In genomic region chr5:122652506-122652905, GRCm38 (mm10) we compare ENCODE assay signal across 8 mouse cellular contexts. TPM values are rescaled to one million over a fixed set of nuclear protein-coding genes. Genes with fewer than 3 reads are reported as not detected.
DNase-seq lines count a peak whose midpoint lies in the region; ATAC-seq and TF ChIP-seq lines count a peak whose summit lies in the region.

No protein-coding gene starts in this region.

- H3K27me3 ChIP-seq in hindbrain, embryonic 10.5 days (ENCODE audit: insufficient read depth, poor library complexity, severe bottlenecking), result peaks cover 6% of the 10 kb centered on the region; the same call in 1 of the 2 replicates
- no peaks in the 10 kb centered on the region for H3K27me3 ChIP-seq in hindbrain, embryonic 13.5 days
- H3K27me3 ChIP-seq in midbrain, embryonic 15.5 days (replicated peaks), result no peaks in the 10 kb centered on the region
- H3K27me3 ChIP-seq in kidney, embryonic 16.5 days (ENCODE audit: insufficient read depth, low read length), result no peaks in the 10 kb centered on the region
- no peaks in the 10 kb centered on the region for H3K27me3 ChIP-seq in lung, postnatal 0 days (replicated peaks; ENCODE audit: insufficient read depth, low read length)

- H3K27ac ChIP-seq in hindbrain, embryonic 10.5 days, result peak overlapping the region; percentile 78
- no peak overlapping the region; the same call in 1 of the 2 replicates for H3K27ac ChIP-seq in hindbrain, embryonic 13.5 days
- peak overlapping the region; percentile 84 for H3K27ac ChIP-seq in midbrain, embryonic 15.5 days
- no peak overlapping the region for H3K27ac ChIP-seq in kidney, embryonic 16.5 days (ENCODE audit: low read length)
- H3K27ac ChIP-seq in lung, postnatal 0 days (ENCODE audit: low read length), result no peak overlapping the region

- peaks cover 31% of the 10 kb centered on the region for H3K4me1 ChIP-seq in hindbrain, embryonic 10.5 days (replicated peaks)
- peaks cover 27% of the 10 kb centered on the region for H3K4me1 ChIP-seq in hindbrain, embryonic 13.5 days (replicated peaks)
- peaks cover 26% of the 10 kb centered on the region for H3K4me1 ChIP-seq in midbrain, embryonic 15.5 days
- peaks cover 13% of the 10 kb centered on the region for H3K4me1 ChIP-seq in kidney, embryonic 16.5 days (ENCODE audit: insufficient read depth, low read length)
- 0 out of 2 replicates have a peak, but pooled peaks cover 6% of the 10 kb centered on the region for H3K4me1 ChIP-seq in lung, postnatal 0 days (ENCODE audit: insufficient read depth, low read depth, low read length)

- TF ChIP-seq EP300 in lung, postnatal 0 days (IDR thresholded peaks at IDR 0.05), result no peak

- no peak for ATAC-seq in hindbrain, embryonic 13.5 days (ENCODE audit: low FRiP score)
- ATAC-seq in midbrain, embryonic 15.5 days (replicated peaks), result no peak
- ATAC-seq in kidney, embryonic 16.5 days (ENCODE audit: low FRiP score, low TSS enrichment), result no peak
- no peak for ATAC-seq in lung, postnatal 0 days

- H3K9me3 ChIP-seq in hindbrain, embryonic 10.5 days, result no peaks in the 10 kb centered on the region
- H3K9me3 ChIP-seq in hindbrain, embryonic 13.5 days, result no peaks in the 10 kb centered on the region
- no peaks in the 10 kb centered on the region for H3K9me3 ChIP-seq in midbrain, embryonic 15.5 days
- no peaks in the 10 kb centered on the region for H3K9me3 ChIP-seq in kidney, embryonic 16.5 days (ENCODE audit: low read length)
- no peaks in the 10 kb centered on the region for H3K9me3 ChIP-seq in lung, postnatal 0 days (ENCODE audit: low read length)

- H3K9ac ChIP-seq in hindbrain, embryonic 13.5 days, result no peak overlapping the region
- H3K9ac ChIP-seq in midbrain, embryonic 15.5 days, result no peak overlapping the region
- H3K9ac ChIP-seq in kidney, embryonic 16.5 days (replicated peaks; ENCODE audit: low read length), result no peak overlapping the region
- H3K9ac ChIP-seq in lung, postnatal 0 days (replicated peaks; ENCODE audit: low read depth), result no peak overlapping the region

- WGBS in hindbrain, embryonic 10.5 days, result 82% methylated on average over 7 of the region's 7 CpGs
- WGBS in hindbrain, embryonic 13.5 days, result 75% methylated on average over 7 of the region's 7 CpGs
- WGBS in midbrain, embryonic 15.5 days, result 68% methylated on average over 7 of the region's 7 CpGs
- WGBS in kidney, embryonic 16.5 days, result 81% methylated on average over 7 of the region's 7 CpGs
- 56% methylated on average over 7 of the region's 7 CpGs for WGBS in lung, postnatal 0 days

- H3K4me2 ChIP-seq in hindbrain, embryonic 13.5 days, result no peak overlapping the region
- no peak overlapping the region for H3K4me2 ChIP-seq in midbrain, embryonic 15.5 days
- no peak overlapping the region for H3K4me2 ChIP-seq in kidney, embryonic 16.5 days (replicated peaks; ENCODE audit: low read depth, low read length)
- H3K4me2 ChIP-seq in lung, postnatal 0 days (replicated peaks; ENCODE audit: low read depth, low read length), result no peak overlapping the region

- H3K4me3 ChIP-seq in hindbrain, embryonic 10.5 days, result no peak overlapping the region
- no peak overlapping the region for H3K4me3 ChIP-seq in hindbrain, embryonic 13.5 days
- H3K4me3 ChIP-seq in midbrain, embryonic 15.5 days, result no peak overlapping the region
- no peak overlapping the region for H3K4me3 ChIP-seq in kidney, embryonic 16.5 days (ENCODE audit: low read length)
- no peak overlapping the region for H3K4me3 ChIP-seq in lung, postnatal 0 days (ENCODE audit: low read depth, low read length)

- no peak for TF ChIP-seq CTCF in lung, postnatal 0 days (IDR thresholded peaks at IDR 0.05)

- no peak for DNase-seq in hindbrain, embryonic 10.5 days (ENCODE audit: low spot score)
- DNase-seq in adrenal gland, postnatal 36 days, result peak; percentile 25 to 36
- DNase-seq in heart, postnatal 4 days, result peak; percentile 25
- no peak for DNase-seq in embryo, embryonic 11 days
- DNase-seq in lung, postnatal 0 days (ENCODE audit: low spot score), result no peak

- H3K36me3 ChIP-seq in hindbrain, embryonic 10.5 days, result no peaks in the 10 kb centered on the region
- H3K36me3 ChIP-seq in hindbrain, embryonic 13.5 days, result no peaks in the 10 kb centered on the region
- no peaks in the 10 kb centered on the region for H3K36me3 ChIP-seq in midbrain, embryonic 15.5 days (replicated peaks)
- no peaks in the 10 kb centered on the region for H3K36me3 ChIP-seq in kidney, embryonic 16.5 days (ENCODE audit: insufficient read depth, low read length)
- H3K36me3 ChIP-seq in lung, postnatal 0 days (ENCODE audit: insufficient read depth, low read length), result no peaks in the 10 kb centered on the region

RNA-seq across cellular contexts. Expression of gene P2rx7, which starts 8.8 kb away (rescaled TPM):
- polyA plus RNA-seq in hindbrain, embryonic 10.5 days (2016; fragmentation: Nextera tagmentation; extraction: Ambion mirVana), result 0.73 and 2.1 TPM in 2 replicates
- polyA plus RNA-seq in hindbrain, embryonic 13.5 days (2015; fragmentation: Nextera tagmentation; extraction: Ambion mirVana), result 5.6 and 6.5 TPM in 2 replicates
- 1 to 10 TPM; 2.1 to 2.3 TPM for total RNA-seq in adrenal gland, postnatal 36 days (2021)
- total RNA-seq in heart, postnatal 4 days (2021), result 1 to 10 TPM; 3.1 to 3.5 TPM
- polyA plus RNA-seq in midbrain, embryonic 15.5 days (2015; fragmentation: Nextera tagmentation; extraction: Ambion mirVana), result 2.9 and 3.0 TPM in 2 replicates
- 1.3 and 1.5 TPM in 2 replicates for polyA plus RNA-seq in kidney, embryonic 16.5 days (2015; fragmentation: Nextera tagmentation; extraction: Ambion mirVana)
- polyA plus RNA-seq in lung, postnatal 0 days (2015; fragmentation: Nextera tagmentation; extraction: Ambion mirVana), result 6.7 and 7.0 TPM in 2 replicates

RNA-seq across cellular contexts. Expression of gene Ift81, which starts 38.2 kb away (rescaled TPM):
- 39.6 and 45.3 TPM in 2 replicates for polyA plus RNA-seq in hindbrain, embryonic 10.5 days (2016; fragmentation: Nextera tagmentation; extraction: Ambion mirVana)
- polyA plus RNA-seq in hindbrain, embryonic 13.5 days (2015; fragmentation: Nextera tagmentation; extraction: Ambion mirVana), result 70.2 and 70.7 TPM in 2 replicates
- total RNA-seq in adrenal gland, postnatal 36 days (2021), result 10 to 100 TPM in 1 of 2 experiments, 1 to 10 TPM in 1; 9.7 to 19.0 TPM
- total RNA-seq in heart, postnatal 4 days (2021), result 10 to 100 TPM; 37.2 to 45.3 TPM
- 64.1 and 75.6 TPM in 2 replicates for polyA plus RNA-seq in midbrain, embryonic 15.5 days (2015; fragmentation: Nextera tagmentation; extraction: Ambion mirVana)
- polyA plus RNA-seq in kidney, embryonic 16.5 days (2015; fragmentation: Nextera tagmentation; extraction: Ambion mirVana), result 33.3 and 39.6 TPM in 2 replicates
- 29.5 and 38.5 TPM in 2 replicates for polyA plus RNA-seq in lung, postnatal 0 days (2015; fragmentation: Nextera tagmentation; extraction: Ambion mirVana)

RNA-seq across cellular contexts. Expression of gene P2rx4, which starts 54.8 kb away (rescaled TPM):
- 5.8 and 6.2 TPM in 2 replicates for polyA plus RNA-seq in hindbrain, embryonic 10.5 days (2016; fragmentation: Nextera tagmentation; extraction: Ambion mirVana)
- 16.7 and 17.3 TPM in 2 replicates for polyA plus RNA-seq in hindbrain, embryonic 13.5 days (2015; fragmentation: Nextera tagmentation; extraction: Ambion mirVana)
- 10 to 100 TPM; 33.0 to 45.8 TPM for total RNA-seq in adrenal gland, postnatal 36 days (2021)
- 10 to 100 TPM; 17.9 to 19.0 TPM for total RNA-seq in heart, postnatal 4 days (2021)
- polyA plus RNA-seq in midbrain, embryonic 15.5 days (2015; fragmentation: Nextera tagmentation; extraction: Ambion mirVana), result 14.5 and 14.7 TPM in 2 replicates
- polyA plus RNA-seq in kidney, embryonic 16.5 days (2015; fragmentation: Nextera tagmentation; extraction: Ambion mirVana), result 25.0 and 26.1 TPM in 2 replicates
- 57.8 and 61.1 TPM in 2 replicates for polyA plus RNA-seq in lung, postnatal 0 days (2015; fragmentation: Nextera tagmentation; extraction: Ambion mirVana)

Comparison
In these comparisons a context has a peak if more than half of its experiments do, and no peak if none do; other contexts are left out.
1. H3K27ac ChIP-seq: peak in hindbrain, embryonic 10.5 days (single experiment) and midbrain, embryonic 15.5 days (single experiment); none in hindbrain, embryonic 13.5 days (single experiment), kidney, embryonic 16.5 days (single experiment) and lung, postnatal 0 days (single experiment).
2. DNase-seq: peak in adrenal gland, postnatal 36 days (2 of 2) and heart, postnatal 4 days (single experiment); none in hindbrain, embryonic 10.5 days (single experiment), embryo, embryonic 11 days (single experiment) and lung, postnatal 0 days (single experiment).